Mouse (Mus musculus): ENCODE data around the gene Clec1a.

DNA sequence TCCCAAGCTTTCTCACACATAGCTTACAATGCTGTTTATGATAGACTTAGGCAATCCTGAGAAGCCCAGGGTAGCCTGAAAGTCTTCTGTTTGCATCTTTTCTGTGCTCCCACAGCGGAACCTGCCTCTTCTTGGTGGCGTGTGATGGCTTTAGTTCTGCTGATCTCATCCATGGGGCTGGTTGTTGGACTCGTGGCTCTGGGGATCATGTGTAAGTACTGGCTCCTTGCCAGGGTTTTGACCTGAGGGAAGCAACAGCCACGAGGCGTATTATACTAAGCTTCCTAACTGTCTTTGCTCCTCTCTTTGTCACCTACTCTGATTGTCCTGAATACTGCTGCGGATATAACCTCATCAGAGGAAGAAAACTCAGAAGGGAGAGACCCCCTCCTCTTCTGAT is 51.9 kb downstream of the Clec1a start:
- TF ChIP-seq CTCF (IDR thresholded peaks at IDR 0.05; ENCODE audit: low read depth) (no peak), EP300 (IDR thresholded peaks at IDR 0.05; ENCODE audit: low read depth) (no peak)
